Mouse (Mus musculus): ENCODE results near the gene Tmem86a. TPM values are rescaled to one million over a fixed set of nuclear protein-coding genes. Genes with fewer than 3 reads are reported as not detected.

Gene Tmem86a
- total RNA-seq, 2 experiments from 2014 or later: 10.1 TPM; not detected in 1

GRCm38 (mm10) chr7:47067879-47068278, 17.5 kb downstream of the Tmem86a start:
- no peak for ATAC-seq (replicated peaks; ENCODE audit: low FRiP score, poor library complexity, severe bottlenecking)

- ATAC-seq (replicated peaks; ENCODE audit: low FRiP score, poor library complexity, severe bottlenecking): no peak
These were observed 22.1 kb downstream of the Tmem86a start for GRCm38 (mm10) chr7:47072551-47072950.

- no peak for ATAC-seq (replicated peaks; ENCODE audit: low FRiP score, poor library complexity, severe bottlenecking)
These were observed 23.4 kb downstream of the Tmem86a start for GRCm38 (mm10) chr7:47073536-47074521.

GRCm38 (mm10) chr7:47076193-47076592, 25.8 kb downstream of the Tmem86a start:
- ATAC-seq (replicated peaks; ENCODE audit: low FRiP score, poor library complexity, severe bottlenecking): no peak

GRCm38 (mm10) chr7:47076729-47077128, 26.3 kb downstream of the Tmem86a start:
- ATAC-seq (replicated peaks; ENCODE audit: low FRiP score, poor library complexity, severe bottlenecking): no peak

GRCm38 (mm10) chr7:47077451-47077850, 27.1 kb downstream of the Tmem86a start:
- no peak for ATAC-seq (replicated peaks; ENCODE audit: low FRiP score, poor library complexity, severe bottlenecking)

- no peak for ATAC-seq (replicated peaks; ENCODE audit: low FRiP score, poor library complexity, severe bottlenecking)
These were observed 30.5 kb downstream of the Tmem86a start for GRCm38 (mm10) chr7:47080868-47081267.

- no peak for ATAC-seq (replicated peaks; ENCODE audit: low FRiP score, poor library complexity, severe bottlenecking)
These were observed 30.9 kb downstream of the Tmem86a start for GRCm38 (mm10) chr7:47081277-47081676.

- no peak for ATAC-seq (replicated peaks; ENCODE audit: low FRiP score, poor library complexity, severe bottlenecking)
These were observed 34.7 kb downstream of the Tmem86a start for GRCm38 (mm10) chr7:47085075-47085474.

- ATAC-seq (replicated peaks; ENCODE audit: low FRiP score, poor library complexity, severe bottlenecking): no peak
These were observed 43.5 kb downstream of the Tmem86a start for GRCm38 (mm10) chr7:47093935-47094334.

- ATAC-seq (replicated peaks; ENCODE audit: low FRiP score, poor library complexity, severe bottlenecking): no peak
These were observed 44.6 kb downstream of the Tmem86a start for GRCm38 (mm10) chr7:47094969-47095368.

GRCm38 (mm10) chr7:47098044-47098443, 47.6 kb downstream of the Tmem86a start:
- no peak for ATAC-seq (replicated peaks; ENCODE audit: low FRiP score, poor library complexity, severe bottlenecking)

GRCm38 (mm10) chr7:47099306-47099705, 48.9 kb downstream of the Tmem86a start:
- no peak for ATAC-seq (replicated peaks; ENCODE audit: low FRiP score, poor library complexity, severe bottlenecking)

- no peak for ATAC-seq (replicated peaks; ENCODE audit: low FRiP score, poor library complexity, severe bottlenecking)
These were observed 50.2 kb downstream of the Tmem86a start for GRCm38 (mm10) chr7:47100615-47101014.

GRCm38 (mm10) chr7:47102970-47103369, 52.6 kb downstream of the Tmem86a start:
- no peak for ATAC-seq (replicated peaks; ENCODE audit: low FRiP score, poor library complexity, severe bottlenecking)

GRCm38 (mm10) chr7:47103671-47104414, 53.4 kb downstream of the Tmem86a start:
- no peak for ATAC-seq (replicated peaks; ENCODE audit: low FRiP score, poor library complexity, severe bottlenecking)

Other genes starting within 250 kb of the Tmem86a start
- 72.9 and 85.4 TPM in 2 replicates for gene Ldha, start 209.1 kb upstream of the Tmem86a start, total RNA-seq (2015; ENCODE audit: low replicate concordance)
- gene Ldha, start 209.1 kb upstream of the Tmem86a start, total RNA-seq (2017; ENCODE audit: low replicate concordance): 29.2 and 59.4 TPM in 2 replicates
- 2.2 TPM in 1 of 2 replicates, not detected in the other for gene Ldhc, start 189.4 kb upstream of the Tmem86a start, total RNA-seq (2015; ENCODE audit: low replicate concordance)
- 0.64 TPM in 1 of 2 replicates, not detected in the other for gene Ldhc, start 189.4 kb upstream of the Tmem86a start, total RNA-seq (2017; ENCODE audit: low replicate concordance)
- gene Tsg101, start 130.6 kb upstream of the Tmem86a start, total RNA-seq (2015; ENCODE audit: low replicate concordance): 75.7 and 78.4 TPM in 2 replicates
- 23.5 and 33.8 TPM in 2 replicates for gene Tsg101, start 130.6 kb upstream of the Tmem86a start, total RNA-seq (2017; ENCODE audit: low replicate concordance)
- gene Uevld, start 92.1 kb upstream of the Tmem86a start, total RNA-seq (2015; ENCODE audit: low replicate concordance): 19.8 and 39.0 TPM in 2 replicates
- gene Uevld, start 92.1 kb upstream of the Tmem86a start, total RNA-seq (2017; ENCODE audit: low replicate concordance): 28.6 and 35.1 TPM in 2 replicates
- not detected in 2 replicates for gene Gm9999, start 67.0 kb upstream of the Tmem86a start, total RNA-seq (2015; ENCODE audit: low replicate concordance)
- gene Gm9999, start 67.0 kb upstream of the Tmem86a start, total RNA-seq (2017; ENCODE audit: low replicate concordance): not detected in 2 replicates
- 23.1 and 34.8 TPM in 2 replicates for gene Spty2d1, start 42.2 kb upstream of the Tmem86a start, total RNA-seq (2015; ENCODE audit: low replicate concordance)
- gene Spty2d1, start 42.2 kb upstream of the Tmem86a start, total RNA-seq (2017; ENCODE audit: low replicate concordance): 22.1 and 25.8 TPM in 2 replicates
- gene Ptpn5, start 83.1 kb downstream of the Tmem86a start, total RNA-seq (2015; ENCODE audit: low replicate concordance): not detected in 2 replicates
- not detected in 2 replicates for gene Ptpn5, start 83.1 kb downstream of the Tmem86a start, total RNA-seq (2017; ENCODE audit: low replicate concordance)
- not detected in 2 replicates for gene Mrgpra6, start 154.3 kb downstream of the Tmem86a start, total RNA-seq (2015; ENCODE audit: low replicate concordance)
- gene Mrgpra6, start 154.3 kb downstream of the Tmem86a start, total RNA-seq (2017; ENCODE audit: low replicate concordance): not detected in 2 replicates
- not detected in 2 replicates for gene Mrgpra9, start 202.2 kb downstream of the Tmem86a start, total RNA-seq (2015; ENCODE audit: low replicate concordance)
- not detected in 2 replicates for gene Mrgpra9, start 202.2 kb downstream of the Tmem86a start, total RNA-seq (2017; ENCODE audit: low replicate concordance)

All from erythroid progenitor cell, adult 5-6 weeks (primary cell).